Comparison of ENCODE assay signal across 9 mouse cellular contexts in the genomic region with DNA sequence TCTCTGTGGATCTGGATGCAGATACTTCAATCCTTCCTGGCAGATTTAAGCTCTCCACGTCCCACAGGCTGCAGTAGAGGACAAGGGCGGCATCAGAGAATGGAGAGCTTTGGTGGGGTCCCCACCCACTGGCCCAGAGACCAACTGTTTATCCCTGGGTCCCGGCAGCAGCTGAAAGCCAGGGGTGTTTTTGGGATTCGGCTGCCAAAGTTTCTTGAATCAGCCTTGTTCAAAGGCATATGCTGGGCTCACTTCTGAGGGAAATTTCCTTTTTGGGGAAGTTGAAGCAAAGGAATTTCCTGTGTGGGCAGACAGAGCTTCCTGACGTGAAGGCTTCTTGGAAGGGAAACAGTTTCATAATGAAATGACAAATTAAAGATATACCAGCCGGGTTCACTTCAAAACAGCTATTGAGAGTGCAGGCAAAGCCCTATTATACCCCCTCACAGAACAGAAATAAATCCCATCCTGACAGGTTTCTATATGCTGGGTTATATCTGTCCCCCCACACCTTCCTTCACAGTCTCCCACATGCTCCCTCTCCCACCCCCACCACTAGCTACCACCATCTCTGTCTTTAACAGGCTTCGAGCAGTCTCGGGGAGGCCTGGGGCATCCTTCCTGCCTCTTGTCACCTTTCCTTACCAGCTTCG.
DNase-seq lines count a peak whose midpoint lies in the region; ATAC-seq and TF ChIP-seq lines count a peak whose summit lies in the region.
"Had no signal": no experiment of that assay in that cellular context is flagged by ENCODE, and none has a peak within 500 bp of the region (broad histone marks: within the 10 kb centered on the region; RNA-seq: fewer than 3 reads in every experiment).

No protein-coding gene starts in this region.

- no peak overlapping the region for H3K4me3 ChIP-seq in testis, adult 2 months (ENCODE audit: control insufficient read depth, low read depth, low read length)
- no peak overlapping the region for H3K4me3 ChIP-seq in heart, adult 2 months
- H3K4me3 ChIP-seq in kidney, embryonic 14.5 days (ENCODE audit: low read length): no peak overlapping the region
- no peak overlapping the region for H3K4me3 ChIP-seq in liver, postnatal 0 days (ENCODE audit: low read depth, low read length)
- H3K4me3 ChIP-seq: megakaryocyte, embryonic 14.5 days had no signal

- H3K36me3 ChIP-seq in testis, adult 2 months (ENCODE audit: control insufficient read depth, insufficient read depth, low read length): no peaks in the 10 kb centered on the region
- no peaks in the 10 kb centered on the region; the same call in 1 of the 2 replicates for H3K36me3 ChIP-seq in heart, adult 2 months (ENCODE audit: control insufficient read depth, insufficient read depth, low read length)
- no peaks in the 10 kb centered on the region for H3K36me3 ChIP-seq in kidney, embryonic 14.5 days (ENCODE audit: control insufficient read depth, insufficient read depth, low read length)
- peaks cover 4% of the 10 kb centered on the region; the same call in 1 of the 2 replicates for H3K36me3 ChIP-seq in liver, postnatal 0 days (replicated peaks; ENCODE audit: insufficient read depth, low read length)

- ATAC-seq in kidney, embryonic 14.5 days (ENCODE audit: low FRiP score, low TSS enrichment): peak; percentile 41
- peak; percentile 25 for ATAC-seq in liver, postnatal 0 days

- peaks cover 3% of the 10 kb centered on the region for H3K4me1 ChIP-seq in testis, adult 2 months (ENCODE audit: control insufficient read depth, insufficient read depth, low read length)
- H3K4me1 ChIP-seq in heart, adult 2 months (ENCODE audit: control insufficient read depth, insufficient read depth, low read length): peaks cover 12% of the 10 kb centered on the region
- H3K4me1 ChIP-seq in kidney, embryonic 14.5 days (ENCODE audit: control insufficient read depth, insufficient read depth, low read length): peaks cover 17% of the 10 kb centered on the region
- H3K4me1 ChIP-seq in liver, postnatal 0 days (ENCODE audit: insufficient read depth): peaks cover 23% of the 10 kb centered on the region

- H3K4me2 ChIP-seq in kidney, embryonic 14.5 days (replicated peaks; ENCODE audit: low read depth, low read length): no peak overlapping the region
- H3K4me2 ChIP-seq in liver, postnatal 0 days (ENCODE audit: low read depth, low read length): 0 out of 2 replicates have a peak overlapping the region, but pooled peaks have one; percentile 1

- WGBS in heart, adult 2 months: 27% methylated on average over 9 of the region's 9 CpGs
- WGBS in kidney, embryonic 14.5 days: 57% methylated on average over 9 of the region's 9 CpGs
- 44% methylated on average over 9 of the region's 9 CpGs for WGBS in liver, postnatal 0 days (ENCODE audit: insufficient replicate concordance)

- no peaks in the 10 kb centered on the region for H3K27me3 ChIP-seq in testis, adult 2 months (ENCODE audit: control insufficient read depth, insufficient read depth, low read length)
- H3K27me3 ChIP-seq in heart, adult 2 months (ENCODE audit: control insufficient read depth, insufficient read depth, low read length): no peaks in the 10 kb centered on the region
- no peaks in the 10 kb centered on the region for H3K27me3 ChIP-seq in kidney, embryonic 14.5 days (ENCODE audit: control insufficient read depth, insufficient read depth, low read length)
- no peaks in the 10 kb centered on the region for H3K27me3 ChIP-seq in liver, postnatal 0 days (ENCODE audit: insufficient read depth, low read length)
- H3K27me3 ChIP-seq: megakaryocyte, embryonic 14.5 days had no signal

- peaks cover 2% of the 10 kb centered on the region; the same call in 1 of the 2 replicates for H3K79me2 ChIP-seq in heart, adult 2 months (replicated peaks; ENCODE audit: control insufficient read depth, insufficient read depth, low read length)

- peak overlapping the region; percentile 46 for H3K9ac ChIP-seq in heart, adult 2 months (ENCODE audit: low read depth, low read length)
- H3K9ac ChIP-seq in kidney, embryonic 14.5 days (ENCODE audit: low read depth, low read length): no peak overlapping the region
- H3K9ac ChIP-seq in liver, postnatal 0 days (replicated peaks): no peak overlapping the region

- TF ChIP-seq EP300 in heart, adult 2 months (IDR thresholded peaks at IDR 0.05; ENCODE audit: insufficient read depth, low read depth, low read length): no peak
- TF ChIP-seq EP300 in liver, postnatal 0 days (IDR thresholded peaks at IDR 0.05; ENCODE audit: low read depth): no peak

- peak overlapping the region; percentile 79 for H3K27ac ChIP-seq in testis, adult 2 months (ENCODE audit: control insufficient read depth, insufficient read depth, low read depth, low read length)
- H3K27ac ChIP-seq in heart, adult 2 months: peak overlapping the region; percentile 80
- peak overlapping the region; percentile 45; the same call in 1 of the 2 replicates for H3K27ac ChIP-seq in kidney, embryonic 14.5 days (ENCODE audit: low read depth, low read length)
- peak overlapping the region; percentile 44; the same call in 1 of the 2 replicates for H3K27ac ChIP-seq in liver, postnatal 0 days (ENCODE audit: low read depth)

- DNase-seq in testis, postnatal 14 days (ENCODE audit: low spot score): no peak
- DNase-seq in heart, adult 2 months: peak; percentile 66 to 75
- DNase-seq in liver, postnatal 0 days: no peak
- peak; percentile 81 for DNase-seq in telencephalon, adult 2 months (ENCODE audit: low read depth, low spot score)
- no peak for DNase-seq in yolk sac, embryonic 10.5 days (ENCODE audit: low spot score)
- DNase-seq in spleen, adult 18-20 months: no peak

- TF ChIP-seq POLR2A in testis, adult 2 months (IDR thresholded peaks at IDR 0.05; ENCODE audit: control insufficient read depth, low read depth, low read length): no peak
- TF ChIP-seq POLR2A in heart, adult 2 months (IDR thresholded peaks at IDR 0.05; ENCODE audit: insufficient read depth, low read depth, low read length): no peak

- no peak for TF ChIP-seq CTCF in testis, adult 2 months (IDR thresholded peaks at IDR 0.05; ENCODE audit: control insufficient read depth, insufficient read depth, insufficient replicate concordance, low read depth, low read length)
- peak; percentile 30 for TF ChIP-seq CTCF in heart, adult 2 months (IDR thresholded peaks at IDR 0.05)
- TF ChIP-seq CTCF in liver, postnatal 0 days (IDR thresholded peaks at IDR 0.05; ENCODE audit: low read depth): no peak

- intact Hi-C loops in heart, adult 2 months (cut with DNase I): loop anchor here (2.0 to 5.0 kb wide), 3 partner anchors 17 to 115 kb away; a partner anchor contains a TSS

- no peaks in the 10 kb centered on the region for H3K9me3 ChIP-seq in kidney, embryonic 14.5 days (ENCODE audit: control insufficient read depth, low read length)
- H3K9me3 ChIP-seq in liver, postnatal 0 days (ENCODE audit: low read length): no peaks in the 10 kb centered on the region
- H3K9me3 ChIP-seq: megakaryocyte, embryonic 14.5 days had no signal

Comparison
In these comparisons a context has a peak if more than half of its experiments do, and no peak if none do; other contexts are left out.
1. DNase-seq: peak in heart, adult 2 months (2 of 2) and telencephalon, adult 2 months (single experiment); none in testis, postnatal 14 days (single experiment), liver, postnatal 0 days (single experiment), yolk sac, embryonic 10.5 days (single experiment) and spleen, adult 18-20 months (0 of 2).
2. Peak in every context shown above with its lines, with median percentiles within 50 percentile points of each other: H3K27ac ChIP-seq.